ENCODE assay signal across 15 mouse cellular contexts in genomic region chr8:34474593-34474992, GRCm38 (mm10).
A peak's percentile ranks its signal among the peaks of the same experiment; 100 is the strongest.
DNase-seq lines count a peak whose midpoint lies in the region; ATAC-seq and TF ChIP-seq lines count a peak whose summit lies in the region.
"Had no signal": no experiment of that assay in that cellular context is flagged by ENCODE, and none has a peak within 500 bp of the region (broad histone marks: within the 10 kb centered on the region; RNA-seq: fewer than 3 reads in every experiment).

No protein-coding gene starts in this region.

- no peak for TF ChIP-seq CTCF in stomach, postnatal 0 days (IDR thresholded peaks at IDR 0.05; ENCODE audit: low read depth)

- no peak overlapping the region for H3K4me3 ChIP-seq in kidney, embryonic 14.5 days (ENCODE audit: low read length)
- no peak overlapping the region for H3K4me3 ChIP-seq in heart, embryonic 13.5 days
- no peak overlapping the region for H3K4me3 ChIP-seq in stomach, postnatal 0 days (ENCODE audit: low read depth, low read length)
- H3K4me3 ChIP-seq: embryonic facial prominence, embryonic 15.5 days; forebrain, embryonic 12.5 days; neural tube, embryonic 13.5 days had no signal

- no peak overlapping the region for H3K9ac ChIP-seq in kidney, embryonic 14.5 days (ENCODE audit: low read depth, low read length)
- H3K9ac ChIP-seq in heart, embryonic 13.5 days, result no peak overlapping the region
- no peak overlapping the region for H3K9ac ChIP-seq in stomach, postnatal 0 days (ENCODE audit: low read length)
- H3K9ac ChIP-seq: embryonic facial prominence, embryonic 15.5 days; forebrain, embryonic 12.5 days; neural tube, embryonic 13.5 days had no signal

- peaks cover 7% of the 10 kb centered on the region for H3K4me1 ChIP-seq in kidney, embryonic 14.5 days (ENCODE audit: control insufficient read depth, insufficient read depth, low read length)
- peaks cover 59% of the 10 kb centered on the region for H3K4me1 ChIP-seq in heart, embryonic 13.5 days
- H3K4me1 ChIP-seq in stomach, postnatal 0 days (replicated peaks; ENCODE audit: control insufficient read depth, insufficient read depth), result no peaks in the 10 kb centered on the region

- TF ChIP-seq EP300 in stomach, postnatal 0 days (optimal IDR thresholded peaks at IDR 0.05), result no peak

- 0 out of 2 replicates have a peak, but pooled peaks have one; percentile 43 for ATAC-seq in kidney, embryonic 14.5 days (ENCODE audit: low FRiP score, low TSS enrichment)
- no peak for ATAC-seq in heart, embryonic 13.5 days (ENCODE audit: extremely low read depth, insufficient number of reproducible peaks, low FRiP score, low TSS enrichment)
- peak; percentile 73 for ATAC-seq in stomach, postnatal 0 days (ENCODE audit: low FRiP score, low TSS enrichment)
- no peak for ATAC-seq in cerebellum, adult (ENCODE audit: insufficient number of reproducible peaks, low FRiP score, low TSS enrichment)

- no peak overlapping the region for H3K4me2 ChIP-seq in kidney, embryonic 14.5 days (replicated peaks; ENCODE audit: low read depth, low read length)
- no peak overlapping the region; the same call in 1 of the 2 replicates for H3K4me2 ChIP-seq in heart, embryonic 13.5 days
- H3K4me2 ChIP-seq in stomach, postnatal 0 days (replicated peaks; ENCODE audit: low read depth), result no peak overlapping the region
- H3K4me2 ChIP-seq: embryonic facial prominence, embryonic 15.5 days; forebrain, embryonic 12.5 days; liver, embryonic 11.5 days; neural tube, embryonic 13.5 days had no signal

- no peak for DNase-seq in kidney, postnatal 14 days
- peak; percentile 52 to 67 for DNase-seq in urinary bladder, postnatal 36 days (ENCODE audit: low spot score in 2 of 2)
- DNase-seq in urinary bladder, adult 2 months (ENCODE audit: low spot score), result no peak
- DNase-seq in stomach, postnatal 0 days (ENCODE audit: low spot score), result peak; percentile 59
- no peak for DNase-seq in cerebellum, adult 8-10 months
- DNase-seq: cerebellum, adult 18-20 months; kidney, postnatal 10 days; left cerebral cortex, postnatal 4 days had no signal

- 44% methylated on average over 7 of the region's 7 CpGs for WGBS in kidney, embryonic 14.5 days
- 37% methylated on average over 7 of the region's 7 CpGs for WGBS in heart, embryonic 13.5 days
- WGBS in stomach, postnatal 0 days, result 39% methylated on average over 7 of the region's 7 CpGs

- no peaks in the 10 kb centered on the region for H3K27me3 ChIP-seq in kidney, embryonic 14.5 days (ENCODE audit: control insufficient read depth, insufficient read depth, low read length)
- H3K27me3 ChIP-seq in heart, embryonic 13.5 days (replicated peaks), result no peaks in the 10 kb centered on the region
- H3K27me3 ChIP-seq in stomach, postnatal 0 days (ENCODE audit: control insufficient read depth, insufficient read depth, low read length), result no peaks in the 10 kb centered on the region
- H3K27me3 ChIP-seq: embryonic facial prominence, embryonic 15.5 days; forebrain, embryonic 12.5 days; neural tube, embryonic 13.5 days had no signal

- H3K36me3 ChIP-seq in kidney, embryonic 14.5 days (ENCODE audit: control insufficient read depth, insufficient read depth, low read length), result no peaks in the 10 kb centered on the region
- no peaks in the 10 kb centered on the region for H3K36me3 ChIP-seq in heart, embryonic 13.5 days
- H3K36me3 ChIP-seq in stomach, postnatal 0 days (ENCODE audit: control insufficient read depth, insufficient read depth, low read length), result no peaks in the 10 kb centered on the region
- H3K36me3 ChIP-seq: embryonic facial prominence, embryonic 15.5 days; forebrain, embryonic 12.5 days; neural tube, embryonic 13.5 days had no signal

- no peaks in the 10 kb centered on the region for H3K9me3 ChIP-seq in kidney, embryonic 14.5 days (ENCODE audit: control insufficient read depth, low read length)
- no peaks in the 10 kb centered on the region for H3K9me3 ChIP-seq in heart, embryonic 13.5 days
- no peaks in the 10 kb centered on the region for H3K9me3 ChIP-seq in stomach, postnatal 0 days (ENCODE audit: control insufficient read depth, low read length)
- H3K9me3 ChIP-seq: embryonic facial prominence, embryonic 15.5 days; forebrain, embryonic 12.5 days; neural tube, embryonic 13.5 days had no signal

- H3K27ac ChIP-seq in kidney, embryonic 14.5 days (ENCODE audit: low read depth, low read length), result no peak overlapping the region
- peak overlapping the region; percentile 77 for H3K27ac ChIP-seq in heart, embryonic 13.5 days (replicated peaks)
- no peak overlapping the region for H3K27ac ChIP-seq in stomach, postnatal 0 days (replicated peaks)
- H3K27ac ChIP-seq: embryonic facial prominence, embryonic 15.5 days; forebrain, embryonic 12.5 days; neural tube, embryonic 13.5 days had no signal

Comparison
In these comparisons a context has a peak if more than half of its experiments do, and no peak if none do; other contexts are left out.
1. DNase-seq: peak in urinary bladder, postnatal 36 days (2 of 2) and stomach, postnatal 0 days (single experiment); none in kidney, postnatal 14 days (single experiment), urinary bladder, adult 2 months (single experiment) and cerebellum, adult 8-10 months (single experiment).
2. ATAC-seq: peak in kidney, embryonic 14.5 days (single experiment) and stomach, postnatal 0 days (single experiment); none in heart, embryonic 13.5 days (single experiment) and cerebellum, adult (single experiment).